Mouse (Mus musculus) mesoderm, embryonic 11.5 days (tissue): ENCODE measurements at regions not wholly inside any gene's neighbourhood (a gene's known extent, or its start where the extent isn't known, plus 50 kb on each side); places are given as distances from the start of the nearest gene placed in this dataset.
"Not testable (repeated sequence)": the region's sequence is repeated elsewhere in the genome, so short reads cannot be mapped to it uniquely, and the experiment has no call there.

Source experiments
- DNase-seq: peaks from one replicate; pipeline ENCODE4 v3.0.0-alpha.2; 2012; ENCODE audit warnings: low read depth, low spot score

- peak; percentile 26 for DNase-seq
These were observed 93.4 kb downstream of the Mettl4 start for GRCm38 (mm10) chr17:94656429-94656828.

GRCm38 (mm10) chr17:94655473-94655872 lies 94.3 kb downstream of the Mettl4 start:
- DNase-seq = no peak

- DNase-seq = no peak
These were observed 95.2 kb downstream of the Mettl4 start for GRCm38 (mm10) chr17:94654634-94655033.

GRCm38 (mm10) chr17:94652412-94652811 lies 97.4 kb downstream of the Mettl4 start:
- no peak for DNase-seq

- not testable (repeated sequence) for DNase-seq
These were observed 98.3 kb downstream of the Mettl4 start for GRCm38 (mm10) chr17:94651517-94651916.
